Mouse (Mus musculus) heart, embryonic 15.5 days (tissue): Measurements from ENCODE around the gene Rilpl1. TPM values are rescaled to one million over a fixed set of nuclear protein-coding genes. Genes with fewer than 3 reads are reported as not detected.

Experiments used
- ATAC-seq: fragments of 200-750 bp; cut with Nextera tagmentation; replicated peaks from 2 replicates; pipeline ENCODE4 v1.8.0; 2017; ENCODE audit warnings: low read depth, moderate TSS enrichment; ENCODE audit not compliant: insufficient number of reproducible peaks, insufficient read depth, low FRiP score
- H3K27ac ChIP-seq: fragments of 300-500 bp; sonication (generic); 2 replicates; pipeline ENCODE4 v1.5.1; 2015; ENCODE audit warnings: mild to moderate bottlenecking, inconsistent platforms
- H3K27me3 ChIP-seq: fragments of 300-500 bp; sonication (generic); 2 replicates; pipeline ENCODE4 v1.6.1; 2015; ENCODE audit warnings: inconsistent platforms
- H3K36me3 ChIP-seq: fragments of 300-500 bp; sonication (generic); 2 replicates; pipeline ENCODE4 v1.6.1; 2015; ENCODE audit warnings: mild to moderate bottlenecking, inconsistent platforms
- H3K4me1 ChIP-seq: fragments of 300-500 bp; sonication (generic); replicated peaks from 2 replicates; pipeline ENCODE4 v1.6.1; 2015; ENCODE audit warnings: inconsistent platforms
- H3K4me2 ChIP-seq: fragments of 300-500 bp; sonication (generic); 2 replicates; pipeline ENCODE4 v1.6.1; 2015; ENCODE audit warnings: inconsistent platforms, mild to moderate bottlenecking, moderate library complexity
- H3K4me3 ChIP-seq: fragments of 300-500 bp; sonication (generic); 2 replicates; pipeline ENCODE4 v1.5.1; 2015; ENCODE audit warnings: mild to moderate bottlenecking, inconsistent platforms
- H3K9ac ChIP-seq: fragments of 300-500 bp; sonication (generic); 2 replicates; pipeline ENCODE4 v1.6.1; 2015; ENCODE audit warnings: mild to moderate bottlenecking, inconsistent platforms
- H3K9me3 ChIP-seq: fragments of 300-500 bp; sonication (generic); replicated peaks from 2 replicates; pipeline ENCODE4 v1.6.1; 2016; ENCODE audit warnings: inconsistent platforms
- WGBS: fragments of 180-500 bp; shearing (Covaris S2); methylation state at CpG from one replicate; pipeline ENCODE4 v1.1.7; 2015; ENCODE audit warnings: mixed read lengths; 5-methylcytosine and 5-hydroxymethylcytosine counted together
- polyA plus RNA-seq: library from polyadenylated mRNA; unstranded; fragments of >200 nt; fragmentation: Nextera tagmentation; extraction: Ambion mirVana; gene quantifications from 2 replicates; pipeline ENCODE4 v1.2.1, GENCODE M21; 2015

Gene Rilpl1
- polyA plus RNA-seq, 1 experiment from 2014 or later, result 27.8 TPM

GRCm38 (mm10) chr5:124541602-124541973, 10.4 kb upstream of the Rilpl1 start:
- Histone ChIP-seq H3K9ac (peak overlapping the region; percentile 82), H3K36me3 (peaks cover 36% of the 10 kb centered on the region), H3K4me1 (peaks cover 18% of the 10 kb centered on the region), H3K27ac (peak overlapping the region; percentile 84), H3K4me3 (peak overlapping the region; percentile 79), H3K27me3 (no peaks in the 10 kb centered on the region), H3K4me2 (peak overlapping the region; percentile 62), H3K9me3 (no peaks in the 10 kb centered on the region)
- WGBS, result 5% methylated on average over 8 of the region's 8 CpGs
- ATAC-seq, result no peak

- peak overlapping the region; percentile 62 for H3K4me2 ChIP-seq
- H3K27me3 ChIP-seq, result no peaks in the 10 kb centered on the region
- WGBS, result under 1% methylated on average over 77 of the region's 89 CpGs
- ATAC-seq, result peak; percentile 76
- H3K9me3 ChIP-seq, result no peaks in the 10 kb centered on the region
- H3K4me3 ChIP-seq, result peak overlapping the region; percentile 79
- H3K27ac ChIP-seq, result peak overlapping the region; percentile 84
- H3K9ac ChIP-seq, result peak overlapping the region; percentile 82
- peaks cover 20% of the 10 kb centered on the region for H3K4me1 ChIP-seq
- H3K36me3 ChIP-seq, result peaks cover 31% of the 10 kb centered on the region
These were observed 9.9 kb upstream of the Rilpl1 start for GRCm38 (mm10) chr5:124540905-124541601.

- Histone ChIP-seq H3K36me3 (peaks cover 24% of the 10 kb centered on the region), H3K9me3 (no peaks in the 10 kb centered on the region), H3K9ac (peak within 1 kb of the TSS; percentile 82), H3K4me2 (peak within 1 kb of the TSS; percentile 62), H3K4me1 (peaks cover 20% of the 10 kb centered on the region), H3K27me3 (no peaks in the 10 kb centered on the region), H3K4me3 (peak within 1 kb of the TSS; percentile 79), H3K27ac (peak within 1 kb of the TSS; percentile 84)
- WGBS, result under 1% methylated on average over 35 of the region's 35 CpGs
- ATAC-seq, result peak; percentile 92
These were observed 9.2 kb upstream of the Rilpl1 start, which contains the start of gene Tmed2 for GRCm38 (mm10) chr5:124540383-124540786. Tmed2 (plus strand) TSS chr5:124540695.

- no peak for ATAC-seq
- peaks cover 19% of the 10 kb centered on the region for H3K36me3 ChIP-seq
- H3K9me3 ChIP-seq, result no peaks in the 10 kb centered on the region
- 74% methylated on average over 4 of the region's 4 CpGs for WGBS
- H3K4me3 ChIP-seq, result peak overlapping the region; percentile 79
- H3K4me1 ChIP-seq, result peaks cover 20% of the 10 kb centered on the region
- H3K4me2 ChIP-seq, result peak overlapping the region; percentile 59
- H3K9ac ChIP-seq, result no peak overlapping the region
- peak overlapping the region; percentile 84 for H3K27ac ChIP-seq
- H3K27me3 ChIP-seq, result no peaks in the 10 kb centered on the region
These were observed 8.7 kb upstream of the Rilpl1 start for GRCm38 (mm10) chr5:124539905-124540304.

- Histone ChIP-seq H3K9ac (no peak overlapping the region), H3K4me1 (peaks cover 20% of the 10 kb centered on the region), H3K9me3 (no peaks in the 10 kb centered on the region), H3K4me3 (no peak overlapping the region), H3K4me2 (no peak overlapping the region), H3K27me3 (no peaks in the 10 kb centered on the region), H3K36me3 (peaks cover 11% of the 10 kb centered on the region), H3K27ac (no peak overlapping the region)
- no peak for ATAC-seq
- 73% methylated on average over 14 of the region's 16 CpGs for WGBS
These were observed 7.9 kb upstream of the Rilpl1 start for GRCm38 (mm10) chr5:124538813-124539792.

- WGBS, result 1% methylated on average over 17 of the region's 17 CpGs
- no peak for ATAC-seq
- no peaks in the 10 kb centered on the region for H3K27me3 ChIP-seq
- H3K4me3 ChIP-seq, result peak overlapping the region; percentile 34
- H3K9ac ChIP-seq, result peak overlapping the region; percentile 55
- H3K4me2 ChIP-seq, result peak overlapping the region; percentile 61
- peaks cover 14% of the 10 kb centered on the region for H3K4me1 ChIP-seq
- H3K27ac ChIP-seq, result peak overlapping the region; percentile 75
- H3K9me3 ChIP-seq, result no peaks in the 10 kb centered on the region
- H3K36me3 ChIP-seq, result no peaks in the 10 kb centered on the region
These were observed 5.6 kb upstream of the Rilpl1 start for GRCm38 (mm10) chr5:124536776-124537175.

GRCm38 (mm10) chr5:124535016-124535415, 3.8 kb upstream of the Rilpl1 start:
- Histone ChIP-seq H3K9ac (no peak overlapping the region), H3K27me3 (no peaks in the 10 kb centered on the region), H3K9me3 (no peaks in the 10 kb centered on the region), H3K36me3 (no peaks in the 10 kb centered on the region), H3K27ac (no peak overlapping the region), H3K4me3 (no peak overlapping the region), H3K4me1 (peaks cover 24% of the 10 kb centered on the region), H3K4me2 (no peak overlapping the region)
- no peak for ATAC-seq
- 49% methylated on average over 5 of the region's 5 CpGs for WGBS

GRCm38 (mm10) chr5:124532451-124532850, 1.3 kb upstream of the Rilpl1 start:
- no peaks in the 10 kb centered on the region for H3K27me3 ChIP-seq
- H3K4me2 ChIP-seq, result no peak overlapping the region
- H3K36me3 ChIP-seq, result no peaks in the 10 kb centered on the region
- H3K4me1 ChIP-seq, result peaks cover 45% of the 10 kb centered on the region
- ATAC-seq, result peak; percentile 24; the same call in 1 of the 2 replicates
- H3K9me3 ChIP-seq, result no peaks in the 10 kb centered on the region
- H3K27ac ChIP-seq, result peak overlapping the region; percentile 92
- H3K9ac ChIP-seq, result no peak overlapping the region
- 33% methylated on average over 7 of the region's 7 CpGs for WGBS
- H3K4me3 ChIP-seq, result no peak overlapping the region

GRCm38 (mm10) chr5:124531583-124531930, 366 bp upstream of the Rilpl1 start:
- Histone ChIP-seq H3K9me3 (no peaks in the 10 kb centered on the region), H3K9ac (peak overlapping the region; percentile 80), H3K27ac (peak overlapping the region; percentile 92), H3K27me3 (no peaks in the 10 kb centered on the region), H3K4me1 (peaks cover 38% of the 10 kb centered on the region), H3K4me3 (peak overlapping the region; percentile 89), H3K4me2 (peak overlapping the region; percentile 89), H3K36me3 (no peaks in the 10 kb centered on the region)
- WGBS, result 12% methylated on average over 14 of the region's 14 CpGs
- ATAC-seq, result peak; percentile 2; the same call in 1 of the 2 replicates

- Histone ChIP-seq H3K9ac (peak overlapping the region; percentile 80), H3K9me3 (no peaks in the 10 kb centered on the region), H3K27ac (peak overlapping the region; percentile 92), H3K4me3 (peak overlapping the region; percentile 89), H3K4me1 (peaks cover 37% of the 10 kb centered on the region), H3K36me3 (no peaks in the 10 kb centered on the region), H3K27me3 (no peaks in the 10 kb centered on the region), H3K4me2 (peak overlapping the region; percentile 89)
- 46% methylated on average over 8 of the region's 8 CpGs for WGBS
- ATAC-seq, result no peak
These were observed 1.5 kb downstream of the Rilpl1 start for GRCm38 (mm10) chr5:124529697-124530096.

GRCm38 (mm10) chr5:124529191-124529651, 2.0 kb downstream of the Rilpl1 start:
- peak overlapping the region; percentile 92 for H3K27ac ChIP-seq
- peak overlapping the region; percentile 89 for H3K4me3 ChIP-seq
- 17% methylated on average over 8 of the region's 8 CpGs for WGBS
- peaks cover 41% of the 10 kb centered on the region for H3K4me1 ChIP-seq
- no peaks in the 10 kb centered on the region for H3K27me3 ChIP-seq
- H3K9ac ChIP-seq, result peak overlapping the region; percentile 43; the same call in 1 of the 2 replicates
- H3K4me2 ChIP-seq, result peak overlapping the region; percentile 89
- H3K9me3 ChIP-seq, result no peaks in the 10 kb centered on the region
- H3K36me3 ChIP-seq, result no peaks in the 10 kb centered on the region
- ATAC-seq, result no peak
